In genomic region chr12:105009370-105010212, GRCm38 (mm10) we compare ENCODE assay signal across 8 mouse cellular contexts. TPM values are rescaled to one million over a fixed set of nuclear protein-coding genes. Genes with fewer than 3 reads are reported as not detected.
A peak's percentile ranks its signal among the peaks of the same experiment; 100 is the strongest.
DNase-seq lines count a peak whose midpoint lies in the region; ATAC-seq and TF ChIP-seq lines count a peak whose summit lies in the region.

Syne3 (minus strand) TSS chr12:105009809.

- peak within 1 kb of the TSS; percentile 62 for H3K4me3 ChIP-seq in intestine, embryonic 15.5 days (replicated peaks)
- H3K4me3 ChIP-seq in liver, adult 2 months (ENCODE audit: insufficient read depth, low read depth, low read length) = peak within 1 kb of the TSS; percentile 93
- peak within 1 kb of the TSS; percentile 67 for H3K4me3 ChIP-seq in myocyte

- H3K4me2 ChIP-seq in intestine, embryonic 15.5 days (replicated peaks) = peak within 1 kb of the TSS; percentile 97
- peak within 1 kb of the TSS; percentile 97 for H3K4me2 ChIP-seq in myocyte (ENCODE audit: low read depth)

- peak within 1 kb of the TSS; percentile 71 for H3ac ChIP-seq in myocyte (ENCODE audit: control insufficient read depth, insufficient read length)

- peak; percentile 30 to 38 for DNase-seq in cerebellum, postnatal 25 days
- DNase-seq in cerebellum, adult 18-20 months = no peak
- DNase-seq in embryo, embryonic 10 days (ENCODE audit: low spot score) = peak; percentile 49
- peak; percentile 76 for DNase-seq in liver, adult 2 months (ENCODE audit: extremely low read depth, low read depth, low spot score)
- DNase-seq in spleen, postnatal 4 days (ENCODE audit: low spot score in 2 of 2) = peak; percentile 87 to 94

- H3K4me1 ChIP-seq in intestine, embryonic 15.5 days (replicated peaks) = peaks cover 20% of the 10 kb centered on the region
- peaks cover 13% of the 10 kb centered on the region for H3K4me1 ChIP-seq in liver, adult 2 months (ENCODE audit: control insufficient read depth, insufficient read depth, low read length)

- under 1% methylated on average over 66 of the region's 66 CpGs for WGBS in intestine, embryonic 15.5 days
- 1% methylated on average over 66 of the region's 66 CpGs for WGBS in liver, adult 2 months

- ATAC-seq in granulocyte monocyte progenitor cell, adult 5-6 weeks (replicated peaks; ENCODE audit: poor library complexity, severe bottlenecking) = peak; percentile 34
- ATAC-seq in intestine, embryonic 15.5 days = peak; percentile 88

- peaks cover 3% of the 10 kb centered on the region for H3K27me3 ChIP-seq in intestine, embryonic 15.5 days (replicated peaks)
- H3K27me3 ChIP-seq in liver, adult 2 months (ENCODE audit: control insufficient read depth, insufficient read depth, low read length) = no peaks in the 10 kb centered on the region
- no peaks in the 10 kb centered on the region for H3K27me3 ChIP-seq in myocyte (ENCODE audit: control insufficient read depth, insufficient read depth, insufficient read length)

- H3K27ac ChIP-seq in intestine, embryonic 15.5 days = no peak within 1 kb of the TSS
- H3K27ac ChIP-seq in liver, adult 2 months (replicated peaks; ENCODE audit: insufficient read depth, low read depth, low read length) = peak within 1 kb of the TSS; percentile 88

- no peaks in the 10 kb centered on the region for H3K9me3 ChIP-seq in intestine, embryonic 15.5 days

- H3K9ac ChIP-seq in intestine, embryonic 15.5 days = peak within 1 kb of the TSS; percentile 41
- peak within 1 kb of the TSS; percentile 95 for H3K9ac ChIP-seq in liver, adult 2 months (ENCODE audit: low read depth, low read length)

- peaks cover 29% of the 10 kb centered on the region; the same call in 1 of the 2 replicates for H3K79me2 ChIP-seq in liver, adult 2 months (ENCODE audit: control insufficient read depth, insufficient read depth, low read length)
- peaks cover 44% of the 10 kb centered on the region for H3K79me2 ChIP-seq in myocyte (ENCODE audit: control insufficient read depth, insufficient read depth)

- TF ChIP-seq CTCF in liver, adult 2 months (IDR thresholded peaks at IDR 0.05; ENCODE audit: low read depth, low read length) = peak; percentile 21; the same call in 1 of the 2 replicates

- TF ChIP-seq POLR2A in liver, adult 2 months (IDR thresholded peaks at IDR 0.05; ENCODE audit: extremely low read depth, insufficient read depth, low read length) = peak; percentile 53; the same call in 1 of the 2 replicates
- TF ChIP-seq POLR2A in myocyte (IDR thresholded peaks at IDR 0.05; ENCODE audit: insufficient read length, low read depth) = peak; percentile 84

- no peaks in the 10 kb centered on the region for H3K36me3 ChIP-seq in intestine, embryonic 15.5 days
- no peaks in the 10 kb centered on the region for H3K36me3 ChIP-seq in liver, adult 2 months (ENCODE audit: control insufficient read depth, insufficient read depth, low read length)
- H3K36me3 ChIP-seq in myocyte (ENCODE audit: control insufficient read depth, insufficient read depth) = no peaks in the 10 kb centered on the region

TF ChIP-seq in myocyte, 11 proteins besides CTCF, POLR2A, EP300 and RAD21:
- TF ChIP-seq TCF12 (IDR thresholded peaks at IDR 0.05; ENCODE audit: insufficient read depth, poor library complexity, severe bottlenecking) (no peak), E2F4 (IDR thresholded peaks at IDR 0.05; ENCODE audit: insufficient read depth) (peak; percentile 59), POLR2AphosphoS2 (IDR thresholded peaks at IDR 0.05; ENCODE audit: insufficient read length, low read depth) (peak; percentile 83), SRF (IDR thresholded peaks at IDR 0.05; ENCODE audit: control insufficient read depth, insufficient read length, low read depth) (no peak), REST (IDR thresholded peaks at IDR 0.05; ENCODE audit: insufficient read depth, insufficient read length) (no peak), MYOG (IDR thresholded peaks at IDR 0.05; ENCODE audit: control insufficient read depth in 1 of 3, insufficient read depth in 1 of 3, insufficient read length in 2 of 3, low read depth in 2 of 3) (peak; percentile 15 to 95 (median 94)), USF1 (IDR thresholded peaks at IDR 0.05; ENCODE audit: low read depth) (no peak), TCF3 (IDR thresholded peaks at IDR 0.05; ENCODE audit: insufficient read length, low read depth) (no peak), MAX (IDR thresholded peaks at IDR 0.05; ENCODE audit: low read depth) (no peak), MYOD1 (IDR thresholded peaks at IDR 0.05; ENCODE audit: control insufficient read depth in 1 of 3, insufficient read length in 2 of 3, low read depth in 2 of 3) (peak in 2 of 3 experiments; percentile 90 to 97), CEBPB (IDR thresholded peaks at IDR 0.05; ENCODE audit: insufficient read depth, poor library complexity, severe bottlenecking) (no peak)

RNA-seq across cellular contexts. Expression of gene Syne3, which starts in this region (rescaled TPM):
- total RNA-seq in granulocyte monocyte progenitor cell, adult 5-6 weeks (2014; fragmentation: Nextera tagmentation) = 13.4 and 20.1 TPM in 2 replicates
- total RNA-seq in granulocyte monocyte progenitor cell, adult 5-6 weeks (2017) = 20.3 and 22.4 TPM in 2 replicates
- 0.50 and 0.76 TPM in 2 replicates for polyA plus RNA-seq in intestine, embryonic 15.5 days (2015; fragmentation: Nextera tagmentation; extraction: Ambion mirVana)
- 3.8 and 4.8 TPM in 2 replicates for total RNA-seq in liver, adult 2 months (2014; rRNA removed)
- 0.81 and 1.6 TPM in 2 replicates for polyA plus RNA-seq in liver, adult 2 months (2012; rRNA removed)
- polyA plus RNA-seq in myocyte (2012; fragmentation: generic; extraction: Trizol) = 11.6 TPM

Comparison
In these comparisons a context has a peak if more than half of its experiments do, and no peak if none do; other contexts are left out.
1. DNase-seq: peak in cerebellum, postnatal 25 days (2 of 2), embryo, embryonic 10 days (single experiment), liver, adult 2 months (single experiment) and spleen, postnatal 4 days (2 of 2); none in cerebellum, adult 18-20 months (0 of 2).
2. Peak in ATAC-seq, H3K4me3 ChIP-seq, H3K9ac ChIP-seq and H3K4me2 ChIP-seq in intestine, embryonic 15.5 days; RNA of the gene not detected or under 1 TPM.
3. Peak in every context shown above with its lines, with median percentiles within 50 percentile points of each other: H3K4me3 ChIP-seq.